Mouse (Mus musculus) MEL (cell line): ENCODE data around the gene Jarid2.

Experiments used
- CHD2 ChIP-seq: IDR thresholded peaks from 2 replicates; pipeline ENCODE4 v1.6.1; 2011; ENCODE audit warnings: low read length, improper control_type of control experiment
- CTCF ChIP-seq, 3 experiments: IDR thresholded peaks in 2 of 3; conservative IDR thresholded peaks in 1 of 3; 2 replicates each; pipeline ENCODE4 v1.5.1; 2011 to 2012; ENCODE audit warnings: low read length in 3 of 3, low read depth in 2 of 3, mild to moderate bottlenecking in 2 of 3, improper control_type of control experiment in 1 of 3, inconsistent platforms in 1 of 3, mixed read lengths in 1 of 3, moderate library complexity in 1 of 3; ENCODE audit not compliant: control insufficient read depth in 1 of 3, insufficient read depth in 1 of 3, poor library complexity in 1 of 3, severe bottlenecking in 1 of 3
- ELF1 ChIP-seq: IDR thresholded peaks from 2 replicates; pipeline ENCODE4 v1.6.1; 2014; ENCODE audit warnings: low read depth, mild to moderate bottlenecking, inconsistent platforms, low read length, improper control_type of control experiment, moderate library complexity
- GATA1 ChIP-seq: IDR thresholded peaks from 2 replicates; pipeline ENCODE4 v1.6.1; 2011; ENCODE audit warnings: low read depth, low read length, improper control_type of control experiment
- MAZ ChIP-seq: IDR thresholded peaks from 2 replicates; pipeline ENCODE4 v1.6.1; 2012; ENCODE audit warnings: low read depth, mild to moderate bottlenecking, inconsistent platforms, low read length, improper control_type of control experiment
- MXI1 ChIP-seq: IDR thresholded peaks from 2 replicates; pipeline ENCODE4 v1.6.1; 2011; ENCODE audit warnings: mild to moderate bottlenecking, low read depth, low read length, improper control_type of control experiment
- POLR2A ChIP-seq, 2 experiments: IDR thresholded peaks; 2 replicates each; pipeline ENCODE4 v1.6.1; 2011 to 2012; ENCODE audit warnings: low read length in 2 of 2, mild to moderate bottlenecking in 2 of 2, control low read depth in 1 of 2, improper control_type of control experiment in 1 of 2, low read depth in 1 of 2, moderate library complexity in 1 of 2; ENCODE audit not compliant: control insufficient read depth in 1 of 2, insufficient read depth in 1 of 2, poor library complexity in 1 of 2
- POLR2AphosphoS2 ChIP-seq: IDR thresholded peaks from 2 replicates; pipeline ENCODE4 v1.6.1; 2011; ENCODE audit warnings: low read length, improper control_type of control experiment
- SMC3 ChIP-seq: IDR thresholded peaks from 2 replicates; pipeline ENCODE4 v1.6.1; 2011; ENCODE audit warnings: low read depth, low read length, improper control_type of control experiment
- TBP ChIP-seq: IDR thresholded peaks from 2 replicates; pipeline ENCODE4 v1.8.0; 2011; ENCODE audit warnings: low read depth, low read length, improper control_type of control experiment
- USF2 ChIP-seq, 2 experiments: IDR thresholded peaks; 2 replicates each; pipeline ENCODE4 v1.6.1; 2011 to 2012; ENCODE audit warnings: improper control_type of control experiment in 2 of 2, low read length in 2 of 2, borderline replicate concordance in 1 of 2, inconsistent platforms in 1 of 2, low read depth in 1 of 2, mild to moderate bottlenecking in 1 of 2; ENCODE audit not compliant: insufficient read depth in 1 of 2
- ZNF384 ChIP-seq: IDR thresholded peaks from 2 replicates; pipeline ENCODE4 v1.6.1; 2012; ENCODE audit warnings: low read depth, mild to moderate bottlenecking, inconsistent platforms, low read length, improper control_type of control experiment

DNA sequence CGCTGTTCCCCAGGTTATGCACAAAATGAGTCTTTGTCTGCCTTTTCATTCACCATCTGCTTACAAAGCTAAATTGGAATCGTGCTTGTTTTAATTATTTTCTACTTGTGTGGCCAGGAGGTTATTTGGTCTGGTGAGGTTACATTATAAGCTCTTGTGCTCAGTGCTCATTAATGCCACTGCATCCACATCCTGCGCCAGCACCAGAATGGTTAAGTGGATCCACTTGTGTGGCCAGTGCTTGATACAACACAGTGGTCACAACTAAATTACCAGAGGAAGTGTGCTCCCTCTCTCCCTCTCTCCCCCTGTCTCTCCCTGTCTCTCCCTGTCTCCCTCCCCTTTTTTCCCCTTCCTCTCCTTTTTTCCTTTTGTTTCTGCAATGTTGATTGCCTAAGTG, 66.6 kb downstream of the Jarid2 start:
- TF ChIP-seq POLR2A (IDR thresholded peaks at IDR 0.05; ENCODE audit: control insufficient read depth in 1 of 2, insufficient read depth in 1 of 2, low read depth in 1 of 2, low read length in 2 of 2, poor library complexity in 1 of 2), result no peak
- no peak for TF ChIP-seq ZNF384
- no peak for TF ChIP-seq CTCF (IDR thresholded peaks at IDR 0.05 in 2 of 3, conservative IDR thresholded peaks at IDR 0.05 in 1 of 3; ENCODE audit: control insufficient read depth in 1 of 3, insufficient read depth in 1 of 3, low read depth in 2 of 3, low read length in 3 of 3, poor library complexity in 1 of 3, severe bottlenecking in 1 of 3)
- TF ChIP-seq TBP, result no peak
- TF ChIP-seq GATA1, result no peak
- TF ChIP-seq SMC3, result no peak
- no peak for TF ChIP-seq MAZ
- TF ChIP-seq CHD2, result no peak
- no peak for TF ChIP-seq USF2 (IDR thresholded peaks at IDR 0.05; ENCODE audit: borderline replicate concordance in 1 of 2, insufficient read depth in 1 of 2, low read depth in 1 of 2, low read length in 2 of 2)
- no peak for TF ChIP-seq POLR2AphosphoS2
- TF ChIP-seq MXI1, result no peak
- TF ChIP-seq ELF1, result no peak
